Mouse (Mus musculus) liver, embryonic 16.5 days (tissue): ENCODE measurements around the gene Pik3ip1. TPM values are rescaled to one million over a fixed set of nuclear protein-coding genes. Genes with fewer than 3 reads are reported as not detected.
A peak's percentile ranks its signal among the peaks of the same experiment; 100 is the strongest.

Experiments
- ATAC-seq: fragments of 200-750 bp; cut with Nextera tagmentation; 2 replicates; pipeline ENCODE4 v1.8.0; 2017; ENCODE audit warnings: low read depth, mild to moderate bottlenecking, moderate number of reproducible peaks, moderate library complexity
- H3K27ac ChIP-seq: fragments of 300-500 bp; sonication (generic); 2 replicates; pipeline ENCODE4 v1.5.1; 2014; ENCODE audit warnings: mild to moderate bottlenecking, low read length
- H3K27me3 ChIP-seq: fragments of 300-500 bp; sonication (generic); 2 replicates; pipeline ENCODE4 v1.6.1; 2014; ENCODE audit warnings: low read depth, low read length, mixed read lengths; ENCODE audit not compliant: control insufficient read depth, insufficient read depth
- H3K36me3 ChIP-seq: fragments of 300-500 bp; sonication (generic); 2 replicates; pipeline ENCODE4 v1.6.1; 2014; ENCODE audit warnings: mild to moderate bottlenecking; ENCODE audit not compliant: control insufficient read depth, insufficient read depth
- H3K4me1 ChIP-seq: fragments of 300-500 bp; sonication (generic); 2 replicates; pipeline ENCODE4 v1.6.1; 2014; ENCODE audit warnings: low read depth, low read length, mixed read lengths; ENCODE audit not compliant: control insufficient read depth
- H3K4me2 ChIP-seq: fragments of 300-500 bp; sonication (generic); 2 replicates; pipeline ENCODE4 v1.6.1; 2014; ENCODE audit warnings: low read depth, low read length, mixed read lengths
- H3K4me3 ChIP-seq: fragments of 300-500 bp; sonication (generic); 2 replicates; pipeline ENCODE4 v1.5.1; 2014; ENCODE audit warnings: low read depth, mild to moderate bottlenecking, low read length
- H3K9ac ChIP-seq: fragments of 300-500 bp; sonication (generic); 2 replicates; pipeline ENCODE4 v1.6.1; 2014; ENCODE audit warnings: low read depth, low read length
- H3K9me3 ChIP-seq: fragments of 300-500 bp; sonication (generic); replicated peaks from 2 replicates; pipeline ENCODE4 v1.6.1; 2016; ENCODE audit warnings: low read length; ENCODE audit not compliant: control insufficient read depth
- WGBS: fragments of 180-500 bp; shearing (Covaris S2); extraction: QIAGEN DNeasy Blood & Tissue Kit; methylation state at CpG from one replicate; pipeline ENCODE4 v1.1.7; 2014; ENCODE audit not compliant: insufficient replicate concordance; 5-methylcytosine and 5-hydroxymethylcytosine counted together
- polyA plus RNA-seq: library from polyadenylated mRNA; unstranded; fragments of >200 nt; fragmentation: Nextera tagmentation; extraction: Ambion mirVana; gene quantifications from 2 replicates; pipeline ENCODE4 v1.2.1, GENCODE M21; 2015

Pik3ip1 gene
- 1.4 and 1.9 TPM in 2 replicates for polyA plus RNA-seq

- peak within 1 kb of the TSS; percentile 79 for H3K4me2 ChIP-seq
- no peak for ATAC-seq
- H3K27me3 ChIP-seq = peaks cover 27% of the 10 kb centered on the region
- no peaks in the 10 kb centered on the region for H3K36me3 ChIP-seq
- no peak within 1 kb of the TSS; the same call in 1 of the 2 replicates for H3K9ac ChIP-seq
- no peaks in the 10 kb centered on the region for H3K9me3 ChIP-seq
- peak within 1 kb of the TSS; percentile 54 for H3K4me3 ChIP-seq
- H3K4me1 ChIP-seq = peaks cover 18% of the 10 kb centered on the region
- H3K27ac ChIP-seq = no peak within 1 kb of the TSS
These were observed at the start of gene Pik3ip1 for GRCm38 (mm10) chr11:3329891-3330451. Gene Pik3ip1 (plus strand): TSS chr11:3330401.

DNA sequence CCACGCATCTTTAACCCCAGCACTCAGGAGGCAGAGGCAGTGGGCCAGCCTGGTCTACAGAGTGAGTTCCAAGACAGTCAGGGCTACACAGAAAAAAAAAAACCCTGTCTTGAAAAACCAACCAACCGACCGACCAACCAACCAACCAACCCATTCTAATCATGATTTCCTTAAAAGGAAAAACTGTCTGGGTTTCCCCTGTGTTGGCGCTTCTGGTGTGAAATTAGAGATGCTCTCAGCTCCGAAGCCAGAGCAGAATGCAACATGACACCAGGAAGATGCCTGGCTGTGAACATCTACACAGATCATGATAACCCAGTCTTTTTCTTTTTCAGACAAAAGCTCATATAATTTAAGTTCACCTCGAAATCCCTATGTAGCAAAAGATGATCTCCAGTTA lies 47.3 kb upstream of the Pik3ip1 start:
- Histone ChIP-seq H3K4me3 (no peak overlapping the region), H3K9me3 (no peaks in the 10 kb centered on the region; the same call in 1 of the 2 replicates), H3K4me2 (no peak overlapping the region), H3K9ac (no peak overlapping the region), H3K4me1 (peaks cover 1% of the 10 kb centered on the region), H3K27me3 (no peaks in the 10 kb centered on the region), H3K27ac (no peak overlapping the region), H3K36me3 (no peaks in the 10 kb centered on the region)
- 70% methylated on average over 6 of the region's 6 CpGs for WGBS
- ATAC-seq = no peak

- H3K9ac ChIP-seq = no peak overlapping the region
- 78% methylated on average over 6 of the region's 6 CpGs for WGBS
- no peak overlapping the region for H3K4me3 ChIP-seq
- peaks cover 7% of the 10 kb centered on the region for H3K4me1 ChIP-seq
- no peaks in the 10 kb centered on the region for H3K36me3 ChIP-seq
- no peak overlapping the region for H3K4me2 ChIP-seq
- no peaks in the 10 kb centered on the region for H3K27me3 ChIP-seq
- no peaks in the 10 kb centered on the region; the same call in 1 of the 2 replicates for H3K9me3 ChIP-seq
- H3K27ac ChIP-seq = no peak overlapping the region
- ATAC-seq = no peak
These were observed 46.6 kb upstream of the Pik3ip1 start for GRCm38 (mm10) chr11:3283645-3284044.

DNA sequence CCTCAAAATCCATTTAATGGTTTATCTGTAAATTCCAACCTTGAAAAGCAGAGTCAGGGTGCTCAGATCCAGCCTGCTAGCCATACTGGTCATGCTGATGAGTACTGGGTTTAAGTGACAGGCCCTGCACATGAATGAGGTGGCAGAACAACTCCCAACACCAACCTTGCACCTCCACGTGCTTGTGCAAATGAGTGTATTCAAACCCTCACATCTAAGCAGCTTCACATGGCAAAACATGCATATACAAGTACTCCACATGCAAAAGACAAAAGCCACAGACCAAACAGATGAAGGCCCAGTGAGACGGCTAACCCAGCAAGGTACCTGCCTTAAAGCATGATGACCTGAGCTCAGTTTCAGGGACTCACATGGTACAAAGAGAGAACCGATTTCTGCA lies 44.3 kb upstream of the Pik3ip1 start:
- Histone ChIP-seq H3K4me2 (no peak overlapping the region), H3K27me3 (no peaks in the 10 kb centered on the region), H3K4me1 (peaks cover 10% of the 10 kb centered on the region), H3K4me3 (no peak overlapping the region), H3K9ac (no peak overlapping the region), H3K27ac (no peak overlapping the region), H3K9me3 (no peaks in the 10 kb centered on the region; the same call in 1 of the 2 replicates), H3K36me3 (no peaks in the 10 kb centered on the region)
- 67% methylated on average over 3 of the region's 3 CpGs for WGBS
- ATAC-seq = no peak

DNA sequence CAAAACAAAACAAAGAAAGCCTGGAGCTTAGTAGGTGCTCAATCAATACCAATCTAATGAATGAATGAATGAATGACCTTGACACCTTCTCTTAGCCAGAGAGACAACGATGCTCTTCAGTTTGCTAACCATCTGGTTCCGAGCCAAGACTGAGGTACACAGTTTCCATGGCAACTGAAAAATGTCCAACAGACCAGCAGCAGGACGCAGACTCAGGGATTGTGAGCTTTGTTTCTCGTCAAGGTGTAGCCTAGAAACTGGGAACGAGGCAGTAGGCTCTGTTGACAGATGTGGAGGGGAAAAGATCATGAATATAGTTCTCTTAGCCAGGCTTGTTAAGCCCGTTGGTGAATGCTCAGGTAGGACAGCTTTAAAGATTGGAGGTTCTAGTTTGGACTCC lies 43.1 kb upstream of the Pik3ip1 start:
- 58% methylated on average over 6 of the region's 6 CpGs for WGBS

DNA sequence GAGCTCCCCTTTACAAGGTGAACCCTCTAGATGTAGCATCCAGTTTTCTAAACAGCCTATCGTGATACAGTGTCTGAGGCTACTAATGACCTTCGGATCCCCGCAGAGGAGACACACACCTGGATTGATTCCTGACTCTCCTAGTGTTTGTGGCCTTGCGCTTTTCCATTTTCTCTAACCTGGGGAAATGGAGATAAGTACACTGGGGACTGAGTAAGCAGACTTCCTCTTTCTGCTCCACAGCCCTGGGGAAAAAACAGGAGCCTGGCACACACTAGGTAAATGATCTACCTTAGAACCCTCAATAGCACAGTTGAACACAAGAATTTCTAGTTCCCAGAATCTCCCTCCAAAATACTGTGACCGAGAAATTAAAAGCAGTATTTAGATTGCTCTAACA lies 42.3 kb upstream of the Pik3ip1 start:
- Histone ChIP-seq H3K4me1 (peaks cover 29% of the 10 kb centered on the region), H3K9ac (no peak overlapping the region), H3K36me3 (no peaks in the 10 kb centered on the region), H3K4me3 (no peak overlapping the region), H3K9me3 (no peaks in the 10 kb centered on the region), H3K27ac (no peak overlapping the region), H3K4me2 (peak overlapping the region; percentile 98), H3K27me3 (no peaks in the 10 kb centered on the region)
- ATAC-seq = no peak
- WGBS = 42% methylated on average over 5 of the region's 5 CpGs

More for the DNA sequence above, 43.1 kb upstream of the Pik3ip1 start:
- no peak overlapping the region for H3K4me3 ChIP-seq
- H3K4me2 ChIP-seq = no peak overlapping the region
- ATAC-seq = no peak
- H3K27me3 ChIP-seq = no peaks in the 10 kb centered on the region
- H3K36me3 ChIP-seq = no peaks in the 10 kb centered on the region
- H3K4me1 ChIP-seq = peaks cover 21% of the 10 kb centered on the region
- no peak overlapping the region for H3K27ac ChIP-seq
- no peaks in the 10 kb centered on the region for H3K9me3 ChIP-seq
- H3K9ac ChIP-seq = no peak overlapping the region

DNA sequence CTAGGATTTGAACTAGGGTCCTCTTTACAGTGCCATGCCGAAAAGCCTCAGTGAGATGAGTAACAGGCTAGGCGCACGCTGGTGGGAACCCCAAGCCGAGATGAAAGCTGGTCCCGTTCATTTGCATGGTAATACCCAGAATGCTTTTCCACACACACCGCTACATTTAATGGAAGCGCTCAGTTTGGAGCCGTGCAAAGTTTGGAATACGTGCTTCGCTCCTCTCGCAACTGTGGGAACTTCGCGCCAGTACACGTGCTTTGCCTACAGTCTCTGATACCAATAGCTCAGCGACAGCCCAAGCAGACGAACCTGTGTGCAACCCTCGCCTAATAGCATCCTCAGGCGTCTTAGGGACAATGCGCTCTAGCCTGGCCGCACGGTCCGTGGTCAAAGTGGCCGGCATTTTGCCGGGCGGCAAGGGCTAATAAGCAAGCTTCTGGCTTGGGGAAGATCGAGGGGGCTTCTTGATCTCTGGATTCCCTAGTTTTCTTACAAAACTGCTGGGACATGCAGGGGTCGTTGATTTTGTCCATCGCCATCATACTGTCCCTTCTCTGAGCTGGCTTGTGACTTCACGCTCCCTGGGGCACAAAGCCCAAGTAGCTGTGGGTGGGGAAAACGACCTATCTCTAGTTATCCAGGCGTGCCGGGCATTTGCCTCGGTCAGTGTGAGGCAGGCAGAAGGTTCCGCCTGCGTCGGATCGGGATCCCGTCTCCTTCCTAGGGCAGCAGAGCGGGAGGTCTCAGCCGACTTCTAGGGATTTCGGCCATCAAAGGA lies 41.5 kb upstream of the Pik3ip1 start, which contains the start of gene Patz1:
Gene Patz1, plus strand, starts transcription at position 354 of the 781 bp plus-strand sequence.
- Histone ChIP-seq H3K36me3 (peaks cover 1% of the 10 kb centered on the region; the same call in 1 of the 2 replicates), H3K4me2 (peak within 1 kb of the TSS; percentile 98), H3K27me3 (no peaks in the 10 kb centered on the region), H3K4me1 (peaks cover 37% of the 10 kb centered on the region), H3K27ac (peak within 1 kb of the TSS; percentile 92), H3K4me3 (peak within 1 kb of the TSS; percentile 84), H3K9ac (peak within 1 kb of the TSS; percentile 89), H3K9me3 (no peaks in the 10 kb centered on the region)
- ATAC-seq = peak; percentile 22
- under 1% methylated on average over 41 of the region's 41 CpGs for WGBS

- H3K27ac ChIP-seq = peak overlapping the region; percentile 92
- H3K9ac ChIP-seq = peak overlapping the region; percentile 89
- H3K9me3 ChIP-seq = no peaks in the 10 kb centered on the region
- H3K27me3 ChIP-seq = no peaks in the 10 kb centered on the region
- peaks cover 8% of the 10 kb centered on the region for H3K36me3 ChIP-seq
- peak overlapping the region; percentile 84 for H3K4me3 ChIP-seq
- H3K4me2 ChIP-seq = peak overlapping the region; percentile 98
- peak; percentile 69 for ATAC-seq
- H3K4me1 ChIP-seq = peaks cover 43% of the 10 kb centered on the region
- under 1% methylated on average over 35 of the region's 40 CpGs for WGBS
These were observed 40.8 kb upstream of the Pik3ip1 start for GRCm38 (mm10) chr11:3289302-3289802.
